Mouse (Mus musculus) C2C12 (cell line): ENCODE data around the gene Tspo.

ENCODE experiments used
- CEBPB ChIP-seq: IDR thresholded peaks from one replicate; pipeline ENCODE4 v1.6.1; 2011; ENCODE audit warnings: low read depth, mild to moderate bottlenecking, control low read depth, moderate library complexity
- CTCF ChIP-seq: IDR thresholded peaks from one replicate; pipeline ENCODE4 v1.5.1; 2011; ENCODE audit not compliant: control insufficient read depth, insufficient read depth, insufficient read length
- FOSL1 ChIP-seq: IDR thresholded peaks from one replicate; pipeline ENCODE4 v1.8.0; 2011; ENCODE audit warnings: mild to moderate bottlenecking, low read length; ENCODE audit not compliant: poor library complexity, insufficient read depth, severe bottlenecking
- MAX ChIP-seq: IDR thresholded peaks from one replicate; pipeline ENCODE4 v1.6.1; 2011; ENCODE audit warnings: mild to moderate bottlenecking, control low read depth
- MYOD1 ChIP-seq: IDR thresholded peaks from one replicate; pipeline ENCODE4 v1.6.1; 2011; ENCODE audit warnings: low read depth; ENCODE audit not compliant: control insufficient read depth, insufficient read length
- MYOG ChIP-seq: IDR thresholded peaks from one replicate; pipeline ENCODE4 v1.6.1; 2011; ENCODE audit not compliant: control insufficient read depth, insufficient read length; ENCODE audit errors: extremely low read depth
- USF1 ChIP-seq: IDR thresholded peaks from one replicate; pipeline ENCODE4 v1.6.1; 2011; ENCODE audit warnings: low read depth, mild to moderate bottlenecking, control low read depth, moderate library complexity

DNA sequence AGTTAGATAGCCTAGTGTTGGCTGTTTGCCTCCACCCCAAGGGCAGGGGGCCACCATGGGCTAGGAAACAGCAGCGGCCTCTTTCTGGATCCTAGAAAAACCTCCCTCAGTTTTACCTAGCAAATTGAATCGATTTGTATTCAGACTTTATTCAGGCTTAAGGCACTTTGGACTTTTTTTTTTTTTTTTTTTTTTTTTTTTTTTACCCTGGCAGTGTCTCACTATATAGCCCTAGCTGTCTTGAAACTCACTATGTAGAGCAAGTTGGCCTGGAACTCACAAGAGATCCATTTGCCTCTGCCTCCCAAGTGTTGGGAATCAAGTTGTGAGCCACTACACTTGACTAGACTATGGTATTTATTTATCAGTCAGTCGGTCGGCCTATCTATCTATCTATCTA, 33.4 kb downstream of the Tspo start:
- TF ChIP-seq CTCF, result no peak
- no peak for TF ChIP-seq FOSL1
- TF ChIP-seq MAX, result no peak
- no peak for TF ChIP-seq CEBPB
- no peak for TF ChIP-seq MYOG
- no peak for TF ChIP-seq USF1
- no peak for TF ChIP-seq MYOD1
